Mouse (Mus musculus): ENCODE data around the gene Mup9. TPM values are rescaled to one million over a fixed set of nuclear protein-coding genes. Genes with fewer than 3 reads are reported as not detected.

Gene Mup9
- polyA plus RNA-seq (2014; fragmentation: Illumina TruSeq; extraction: RNeasy Lipid Tissue Mini Kit (QIAGEN cat#74804)) = not detected

DNA sequence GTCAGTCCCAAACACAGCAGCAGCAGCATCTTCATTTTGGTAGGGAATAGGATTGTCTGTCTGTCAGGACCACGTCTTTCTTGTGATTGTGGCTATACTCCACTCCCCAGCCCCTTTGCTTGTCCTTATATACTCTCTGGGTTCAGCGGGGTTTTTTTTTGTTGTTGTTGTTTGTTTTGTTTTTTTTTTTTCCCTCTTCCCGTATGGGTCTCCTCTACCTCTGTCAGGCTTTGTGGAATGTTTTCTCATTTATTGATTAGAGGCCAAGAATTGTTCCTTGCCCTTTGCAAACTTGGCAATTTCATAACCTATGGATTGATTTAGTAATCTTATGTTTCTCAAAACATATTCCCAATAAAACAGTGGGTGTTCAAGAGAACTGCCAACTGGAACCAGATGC, at the start of gene Mup9:
Gene Mup9 (minus strand): TSS at position 101 of the 400 bp plus-strand sequence.

Other genes starting within 250 kb of the Mup9 start
- gene Mup8, start 199.4 kb downstream of the Mup9 start, polyA plus RNA-seq (2014; fragmentation: Illumina TruSeq; extraction: RNeasy Lipid Tissue Mini Kit (QIAGEN cat#74804)) = not detected
- gene Mup1, start 80.0 kb upstream of the Mup9 start, polyA plus RNA-seq (2014; fragmentation: Illumina TruSeq; extraction: RNeasy Lipid Tissue Mini Kit (QIAGEN cat#74804)) = not detected
- not detected for gene Mup10, start 160.2 kb upstream of the Mup9 start, polyA plus RNA-seq (2014; fragmentation: Illumina TruSeq; extraction: RNeasy Lipid Tissue Mini Kit (QIAGEN cat#74804))
- gene Mup11, start 240.5 kb upstream of the Mup9 start, polyA plus RNA-seq (2014; fragmentation: Illumina TruSeq; extraction: RNeasy Lipid Tissue Mini Kit (QIAGEN cat#74804)) = not detected